Mouse (Mus musculus): ENCODE measurements at regions not wholly inside any gene's neighbourhood (a gene's known extent, or its start where the extent isn't known, plus 50 kb on each side); places are given as distances from the start of the nearest gene placed in this dataset.

DNA sequence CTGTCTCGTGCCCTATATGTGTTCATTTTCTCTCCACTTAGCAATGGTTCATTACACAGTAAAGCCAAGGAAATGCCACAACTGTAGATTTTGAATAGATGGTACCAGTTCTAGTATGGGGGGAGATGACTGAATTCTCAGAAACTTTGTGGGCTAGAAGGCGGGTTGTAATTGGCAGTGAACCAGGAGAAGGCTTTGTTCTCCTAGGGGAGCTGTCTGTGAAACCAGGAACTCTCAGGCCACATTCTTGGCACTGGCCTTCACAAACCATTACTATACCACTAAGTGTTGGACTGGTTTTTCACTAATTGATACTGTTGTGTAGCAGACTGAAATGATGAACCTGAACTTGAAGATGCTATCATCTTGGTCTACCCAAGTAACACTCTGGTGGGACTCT, 99.1 kb upstream of the Tnc start:
- Histone ChIP-seq H3K4me2 (no peak overlapping the region), H3K27ac (ENCODE audit: low read depth) (no peak overlapping the region), H3K27me3 (ENCODE audit: insufficient read depth, low read length) (no peaks in the 10 kb centered on the region), H3K36me3 (ENCODE audit: insufficient read depth) (no peaks in the 10 kb centered on the region), H3K9me3 (ENCODE audit: low read depth, low read length) (no peaks in the 10 kb centered on the region), H3K4me3 (ENCODE audit: low read depth, low read length) (no peak overlapping the region), H3K9ac (no peak overlapping the region), H3K4me1 (ENCODE audit: insufficient read depth) (0 out of 2 replicates have a peak, but pooled peaks cover 2% of the 10 kb centered on the region)
- DNase-seq (no peak), ATAC-seq (ENCODE audit: insufficient read depth) (no peak)
- 59% methylated on average over 2 of the region's 2 CpGs for WGBS
- TF ChIP-seq CTCF (IDR thresholded peaks at IDR 0.05; ENCODE audit: low read depth) = no peak

DNA sequence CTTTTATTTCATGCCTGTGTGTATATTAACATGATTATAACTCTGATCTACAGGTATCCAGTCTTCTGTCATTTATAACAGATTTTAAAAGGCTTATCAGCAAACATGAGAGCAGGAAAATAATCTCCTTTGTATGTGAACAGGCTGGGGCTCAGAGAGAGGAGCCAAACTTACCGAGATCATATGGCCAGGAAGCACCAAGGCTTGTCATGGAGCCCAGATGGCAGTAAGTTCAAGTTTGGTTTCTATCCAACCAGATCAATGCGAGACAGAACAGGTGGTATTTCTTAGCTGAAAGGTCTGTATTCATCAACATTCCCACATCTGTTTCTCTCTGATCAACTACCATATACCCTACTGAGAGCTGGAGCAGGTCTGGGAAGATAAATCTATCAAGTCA, 96.1 kb upstream of the Tnc start:
- no peak for DNase-seq
- no peak overlapping the region for H3K27ac ChIP-seq (ENCODE audit: low read depth)
- H3K9ac ChIP-seq = no peak overlapping the region
- TF ChIP-seq CTCF (IDR thresholded peaks at IDR 0.05; ENCODE audit: low read depth) = no peak
- H3K27me3 ChIP-seq (ENCODE audit: insufficient read depth, low read length) = no peaks in the 10 kb centered on the region
- no peaks in the 10 kb centered on the region for H3K9me3 ChIP-seq (ENCODE audit: low read depth, low read length)
- H3K4me3 ChIP-seq (ENCODE audit: low read depth, low read length) = no peak overlapping the region
- WGBS = 62% methylated on average over 2 of the region's 2 CpGs
- H3K4me2 ChIP-seq = no peak overlapping the region
- no peak for ATAC-seq (ENCODE audit: insufficient read depth)
- H3K36me3 ChIP-seq (ENCODE audit: insufficient read depth) = no peaks in the 10 kb centered on the region
- no peaks in the 10 kb centered on the region for H3K4me1 ChIP-seq (ENCODE audit: insufficient read depth)

DNA sequence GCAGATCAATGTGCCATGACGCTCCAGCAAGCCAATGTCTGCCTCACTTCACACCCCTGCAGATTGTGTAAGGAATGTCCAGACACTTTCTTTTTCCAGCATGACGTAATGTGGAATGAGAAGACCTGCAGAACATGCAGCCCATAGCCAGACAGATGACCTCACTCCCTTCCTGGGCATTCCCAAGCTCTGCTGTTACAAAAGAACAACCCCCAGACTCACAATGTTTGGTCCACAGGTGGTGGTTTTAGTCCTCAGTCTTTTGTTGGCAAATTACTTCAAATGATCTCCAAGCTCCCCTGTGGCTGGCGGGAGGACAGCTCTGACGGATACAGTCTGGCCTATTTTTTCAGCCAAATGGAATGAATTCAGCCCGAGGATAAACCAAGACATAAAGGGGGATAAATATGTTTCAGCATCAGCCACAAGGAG, 95.6 kb upstream of the Tnc start:
- Histone ChIP-seq H3K27me3 (ENCODE audit: insufficient read depth, low read length) (no peaks in the 10 kb centered on the region), H3K4me2 (no peak overlapping the region), H3K4me3 (ENCODE audit: low read depth, low read length) (no peak overlapping the region), H3K9ac (no peak overlapping the region), H3K9me3 (ENCODE audit: low read depth, low read length) (no peaks in the 10 kb centered on the region), H3K36me3 (ENCODE audit: insufficient read depth) (no peaks in the 10 kb centered on the region), H3K27ac (ENCODE audit: low read depth) (no peak overlapping the region), H3K4me1 (ENCODE audit: insufficient read depth) (no peaks in the 10 kb centered on the region)
- no peak for TF ChIP-seq CTCF (IDR thresholded peaks at IDR 0.05; ENCODE audit: low read depth)
- WGBS = 55% methylated on average over 5 of the region's 5 CpGs
- DNase-seq (peak; percentile 28), ATAC-seq (ENCODE audit: insufficient read depth) (no peak)

DNA sequence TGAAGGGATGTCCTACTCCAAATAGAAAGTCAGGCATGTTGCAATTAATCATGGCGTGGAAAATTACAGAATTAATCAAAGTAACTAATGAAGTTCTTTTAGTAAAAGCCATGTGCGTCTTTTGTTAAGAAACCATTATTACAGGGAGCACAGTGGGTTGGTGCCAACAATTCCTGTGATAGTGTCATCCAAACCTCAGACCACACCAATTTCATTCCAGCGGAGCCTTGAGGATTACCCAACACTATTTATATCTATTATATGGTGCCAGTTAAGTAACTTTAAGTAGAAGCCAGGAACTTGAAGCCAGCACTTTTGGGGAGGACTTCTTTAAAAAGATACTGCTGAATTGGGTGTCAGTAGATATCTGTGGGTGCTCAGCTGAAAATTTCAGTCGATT, 93.0 kb upstream of the Tnc start:
- 61% methylated on average over 4 of the region's 4 CpGs for WGBS
- Histone ChIP-seq H3K9ac (no peak overlapping the region), H3K4me1 (ENCODE audit: insufficient read depth) (no peaks in the 10 kb centered on the region), H3K36me3 (ENCODE audit: insufficient read depth) (no peaks in the 10 kb centered on the region), H3K27me3 (ENCODE audit: insufficient read depth, low read length) (no peaks in the 10 kb centered on the region), H3K27ac (ENCODE audit: low read depth) (no peak overlapping the region), H3K4me3 (ENCODE audit: low read depth, low read length) (no peak overlapping the region), H3K4me2 (no peak overlapping the region), H3K9me3 (ENCODE audit: low read depth, low read length) (no peaks in the 10 kb centered on the region)
- ATAC-seq (ENCODE audit: insufficient read depth) (no peak), DNase-seq (peak; percentile 44)
- TF ChIP-seq CTCF (IDR thresholded peaks at IDR 0.05; ENCODE audit: low read depth) = no peak

DNA sequence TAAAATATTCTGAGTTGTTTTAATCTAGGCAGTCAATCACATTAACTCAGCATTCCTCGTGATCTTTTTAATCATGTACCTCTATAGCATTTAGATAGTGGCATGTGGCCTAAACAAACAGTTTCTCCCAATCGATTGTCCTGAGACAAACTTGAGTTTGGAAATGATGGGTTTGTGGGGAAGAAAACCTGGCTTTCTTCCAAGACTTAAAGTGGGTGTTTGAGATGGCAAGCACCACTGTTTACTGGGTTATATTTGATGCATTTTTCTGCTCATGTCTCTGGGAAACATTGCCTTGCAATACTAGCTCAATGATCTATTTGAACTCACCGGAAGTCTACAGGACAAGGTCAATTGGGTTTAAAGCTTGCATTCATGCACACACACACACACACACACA, 88.2 kb upstream of the Tnc start:
- Histone ChIP-seq H3K4me2 (no peak overlapping the region), H3K27me3 (ENCODE audit: insufficient read depth, low read length) (no peaks in the 10 kb centered on the region), H3K36me3 (ENCODE audit: insufficient read depth) (no peaks in the 10 kb centered on the region), H3K4me3 (ENCODE audit: low read depth, low read length) (no peak overlapping the region), H3K27ac (ENCODE audit: low read depth) (no peak overlapping the region), H3K4me1 (ENCODE audit: insufficient read depth) (no peaks in the 10 kb centered on the region), H3K9me3 (ENCODE audit: low read depth, low read length) (no peaks in the 10 kb centered on the region), H3K9ac (no peak overlapping the region)
- no peak for TF ChIP-seq CTCF (IDR thresholded peaks at IDR 0.05; ENCODE audit: low read depth)
- ATAC-seq (ENCODE audit: insufficient read depth) (no peak), DNase-seq (peak; percentile 73)
- 27% methylated on average over 3 of the region's 3 CpGs for WGBS

DNA sequence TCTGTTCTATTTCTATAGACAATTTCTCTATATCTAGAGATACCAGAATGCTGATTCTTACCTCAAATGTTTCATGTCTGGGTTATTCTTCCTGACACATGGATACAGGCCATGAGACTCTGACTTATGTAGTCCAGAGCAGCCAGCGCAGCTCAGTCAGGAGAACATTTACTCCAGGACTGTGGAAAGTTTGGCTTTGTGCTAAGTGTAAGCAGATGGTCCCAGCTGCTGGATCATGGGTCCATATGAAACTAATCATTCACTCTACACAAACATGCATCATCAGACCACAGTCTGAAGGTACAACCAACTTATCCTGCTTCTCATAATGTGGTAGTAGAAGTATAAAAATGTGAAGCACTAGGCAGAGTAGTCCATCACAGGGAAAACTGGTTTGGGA, 82.5 kb upstream of the Tnc start:
- no peaks in the 10 kb centered on the region for H3K27me3 ChIP-seq (ENCODE audit: insufficient read depth, low read length)
- H3K9ac ChIP-seq = no peak overlapping the region
- no peak for TF ChIP-seq CTCF (IDR thresholded peaks at IDR 0.05; ENCODE audit: low read depth)
- H3K4me2 ChIP-seq = no peak overlapping the region
- DNase-seq (peak; percentile 77), ATAC-seq (ENCODE audit: insufficient read depth) (peak; percentile 69)
- H3K27ac ChIP-seq (ENCODE audit: low read depth) = no peak overlapping the region
- no peaks in the 10 kb centered on the region for H3K36me3 ChIP-seq (ENCODE audit: insufficient read depth)
- H3K4me1 ChIP-seq (ENCODE audit: insufficient read depth) = no peaks in the 10 kb centered on the region
- WGBS = 44% methylated on average over 1 of the region's 1 CpGs
- H3K9me3 ChIP-seq (ENCODE audit: low read depth, low read length) = no peaks in the 10 kb centered on the region
- H3K4me3 ChIP-seq (ENCODE audit: low read depth, low read length) = no peak overlapping the region

DNA sequence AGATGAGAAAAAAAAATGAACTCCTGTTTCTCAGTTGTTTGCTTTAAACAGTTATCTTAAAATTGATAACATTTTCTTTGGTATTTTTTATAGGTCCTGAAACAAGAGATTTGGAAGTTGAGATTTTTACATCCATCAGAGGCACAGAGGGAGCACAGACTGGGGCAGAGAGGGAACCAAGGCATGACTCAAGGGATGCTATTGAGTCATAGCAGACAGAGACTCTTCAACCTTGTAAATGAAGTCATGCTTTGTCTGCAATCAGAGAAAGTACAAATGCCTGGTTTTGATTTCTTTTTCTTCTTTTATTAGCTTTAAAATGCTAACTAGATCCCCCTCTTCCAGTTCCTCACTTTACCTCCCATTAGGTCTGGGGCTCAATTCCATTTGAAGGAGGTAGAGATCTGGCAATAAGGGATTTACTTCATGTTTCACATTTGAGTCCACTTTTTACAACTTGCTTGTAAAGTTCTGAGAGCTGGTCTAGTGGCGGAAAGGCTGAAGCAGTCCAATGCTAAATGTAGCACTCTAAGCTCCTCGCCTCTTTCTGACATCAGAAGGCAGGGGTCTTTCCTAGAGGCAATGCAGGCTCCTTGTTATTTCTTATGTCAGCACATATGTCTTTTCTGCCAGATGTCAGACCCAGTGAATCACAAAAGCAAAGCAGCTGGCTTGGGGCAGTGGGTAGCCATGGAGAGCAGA, 77.7 kb upstream of the Tnc start:
- 72% methylated on average over 2 of the region's 2 CpGs for WGBS
- no peak overlapping the region for H3K4me2 ChIP-seq
- H3K27me3 ChIP-seq (ENCODE audit: insufficient read depth, low read length) = no peaks in the 10 kb centered on the region
- no peaks in the 10 kb centered on the region for H3K4me1 ChIP-seq (ENCODE audit: insufficient read depth)
- ATAC-seq (ENCODE audit: insufficient read depth) (no peak), DNase-seq (no peak)
- no peak overlapping the region for H3K4me3 ChIP-seq (ENCODE audit: low read depth, low read length)
- no peak overlapping the region for H3K9ac ChIP-seq
- no peaks in the 10 kb centered on the region for H3K9me3 ChIP-seq (ENCODE audit: low read depth, low read length)
- H3K27ac ChIP-seq (ENCODE audit: low read depth) = no peak overlapping the region
- no peaks in the 10 kb centered on the region for H3K36me3 ChIP-seq (ENCODE audit: insufficient read depth)
- no peak for TF ChIP-seq CTCF (IDR thresholded peaks at IDR 0.05; ENCODE audit: low read depth)
